In genomic region chr6:115770059-115770670, GRCm38 (mm10) we compare ENCODE assay signal across 17 mouse cellular contexts. TPM values are rescaled to one million over a fixed set of nuclear protein-coding genes. Genes with fewer than 3 reads are reported as not detected.
DNase-seq lines count a peak whose midpoint lies in the region; ATAC-seq and TF ChIP-seq lines count a peak whose summit lies in the region.
"Had no signal": no experiment of that assay in that cellular context is flagged by ENCODE, and none has a peak within 500 bp of the region (broad histone marks: within the 10 kb centered on the region; RNA-seq: fewer than 3 reads in every experiment).

No protein-coding gene starts in this region.

- no peak overlapping the region for H3K4me3 ChIP-seq in kidney, postnatal 0 days (replicated peaks; ENCODE audit: low read depth, low read length)
- no peak overlapping the region for H3K4me3 ChIP-seq in liver, embryonic 12.5 days
- H3K4me3 ChIP-seq in forebrain, embryonic 10.5 days, result no peak overlapping the region
- H3K4me3 ChIP-seq: embryonic facial prominence, embryonic 12.5 days; heart, embryonic 13.5 days; hindbrain, embryonic 10.5 days; limb, embryonic 10.5 days; midbrain, embryonic 10.5 days; stomach, embryonic 15.5 days had no signal

- no peaks in the 10 kb centered on the region for H3K27me3 ChIP-seq in kidney, postnatal 0 days (ENCODE audit: insufficient read depth, low read length)
- no peaks in the 10 kb centered on the region for H3K27me3 ChIP-seq in liver, embryonic 12.5 days (replicated peaks)
- no peaks in the 10 kb centered on the region for H3K27me3 ChIP-seq in forebrain, embryonic 10.5 days (ENCODE audit: poor library complexity, severe bottlenecking)
- H3K27me3 ChIP-seq: embryonic facial prominence, embryonic 12.5 days; heart, embryonic 13.5 days; stomach, embryonic 15.5 days had no signal

- H3K4me2 ChIP-seq in kidney, postnatal 0 days (ENCODE audit: low read length), result no peak overlapping the region
- no peak overlapping the region for H3K4me2 ChIP-seq in liver, embryonic 12.5 days
- H3K4me2 ChIP-seq: embryonic facial prominence, embryonic 12.5 days; heart, embryonic 13.5 days; stomach, embryonic 15.5 days had no signal

- no peak for ATAC-seq in kidney, postnatal 0 days (replicated peaks; ENCODE audit: low FRiP score, low read depth)
- no peak for ATAC-seq in liver, embryonic 12.5 days
- ATAC-seq: activated CD4-positive, CD25-positive, alpha-beta regulatory T cell, adult 4 months had no signal

- peaks cover 5% of the 10 kb centered on the region; the same call in 1 of the 2 replicates for H3K4me1 ChIP-seq in kidney, postnatal 0 days (replicated peaks; ENCODE audit: insufficient read depth, low read length)
- H3K4me1 ChIP-seq in liver, embryonic 12.5 days, result peaks cover 33% of the 10 kb centered on the region
- H3K4me1 ChIP-seq in forebrain, embryonic 10.5 days, result peaks cover 20% of the 10 kb centered on the region

- no peak overlapping the region for H3K27ac ChIP-seq in kidney, postnatal 0 days
- H3K27ac ChIP-seq in liver, embryonic 12.5 days, result 0 out of 2 replicates have a peak overlapping the region, but pooled peaks have one; percentile 41
- no peak overlapping the region for H3K27ac ChIP-seq in forebrain, embryonic 10.5 days
- H3K27ac ChIP-seq: embryonic facial prominence, embryonic 12.5 days; hindbrain, embryonic 10.5 days; limb, embryonic 10.5 days; midbrain, embryonic 10.5 days; stomach, embryonic 15.5 days had no signal

- no peak for DNase-seq in kidney, postnatal 0 days (ENCODE audit: low spot score)
- DNase-seq in kidney, adult 11 months, result no peak
- DNase-seq in 416B (ENCODE audit: low read depth) (peak; percentile 73), ES-CJ7 (ENCODE audit: low read depth, low spot score) (peak; percentile 41)
- no peak for DNase-seq in forebrain, embryonic 10.5 days (ENCODE audit: extremely low spot score, low spot score)
- no peak for DNase-seq in kidney, postnatal 10 days
- no peak for DNase-seq in kidney, postnatal 4 days
- DNase-seq: adrenal gland, postnatal 36 days; layer of hippocampus, postnatal 36 days had no signal

- no peaks in the 10 kb centered on the region for H3K36me3 ChIP-seq in kidney, postnatal 0 days (ENCODE audit: insufficient read depth, low read length)
- no peaks in the 10 kb centered on the region for H3K36me3 ChIP-seq in liver, embryonic 12.5 days
- H3K36me3 ChIP-seq in forebrain, embryonic 10.5 days (replicated peaks), result no peaks in the 10 kb centered on the region
- H3K36me3 ChIP-seq: embryonic facial prominence, embryonic 12.5 days; heart, embryonic 13.5 days; hindbrain, embryonic 10.5 days; limb, embryonic 10.5 days; midbrain, embryonic 10.5 days; stomach, embryonic 15.5 days had no signal

- peak; percentile 37 for TF ChIP-seq CTCF in kidney, postnatal 0 days (IDR thresholded peaks at IDR 0.05; ENCODE audit: low read depth)

- no peak overlapping the region for H3K9ac ChIP-seq in kidney, postnatal 0 days (ENCODE audit: low read depth, low read length)
- no peak overlapping the region for H3K9ac ChIP-seq in liver, embryonic 12.5 days
- H3K9ac ChIP-seq: embryonic facial prominence, embryonic 12.5 days; heart, embryonic 13.5 days; stomach, embryonic 15.5 days had no signal

- no peaks in the 10 kb centered on the region for H3K9me3 ChIP-seq in kidney, postnatal 0 days (replicated peaks; ENCODE audit: low read length)
- H3K9me3 ChIP-seq in liver, embryonic 12.5 days (replicated peaks), result no peaks in the 10 kb centered on the region; the same call in 1 of the 2 replicates
- no peaks in the 10 kb centered on the region; the same call in 1 of the 2 replicates for H3K9me3 ChIP-seq in forebrain, embryonic 10.5 days
- H3K9me3 ChIP-seq: embryonic facial prominence, embryonic 12.5 days; hindbrain, embryonic 10.5 days; limb, embryonic 10.5 days; stomach, embryonic 15.5 days had no signal

- WGBS in kidney, postnatal 0 days, result 85% methylated on average over 20 of the region's 20 CpGs
- WGBS in liver, embryonic 12.5 days (ENCODE audit: insufficient replicate concordance), result 74% methylated on average over 20 of the region's 20 CpGs
- 85% methylated on average over 20 of the region's 20 CpGs for WGBS in forebrain, embryonic 10.5 days

RNA-seq across cellular contexts. Expression of gene Cand2, which starts 4.2 kb away (rescaled TPM):
- 10.4 and 12.1 TPM in 2 replicates for polyA plus RNA-seq in kidney, postnatal 0 days (2015; fragmentation: Nextera tagmentation; extraction: Ambion mirVana)
- 9.5 and 10.5 TPM in 2 replicates for polyA plus RNA-seq in liver, embryonic 12.5 days (2016; fragmentation: Nextera tagmentation; extraction: Ambion mirVana)
- polyA plus RNA-seq in forebrain, embryonic 10.5 days (2016; fragmentation: Nextera tagmentation; extraction: Ambion mirVana), result 59.5 and 65.2 TPM in 2 replicates

RNA-seq across cellular contexts. Expression of gene Tmem40, which starts 8.0 kb away (rescaled TPM):
- polyA plus RNA-seq in kidney, postnatal 0 days (2015; fragmentation: Nextera tagmentation; extraction: Ambion mirVana), result 1.0 and 1.8 TPM in 2 replicates
- polyA plus RNA-seq in liver, embryonic 12.5 days (2016; fragmentation: Nextera tagmentation; extraction: Ambion mirVana), result 29.1 and 32.7 TPM in 2 replicates
- 0.97 and 1.5 TPM in 2 replicates for polyA plus RNA-seq in forebrain, embryonic 10.5 days (2016; fragmentation: Nextera tagmentation; extraction: Ambion mirVana)
- polyA plus RNA-seq: activated CD4-positive, CD25-positive, alpha-beta regulatory T cell, adult 4 months had no signal

RNA-seq across cellular contexts. Expression of gene Rpl32, which starts 38.4 kb away (rescaled TPM):
- 2,857 and 3,220 TPM in 2 replicates for polyA plus RNA-seq in kidney, postnatal 0 days (2015; fragmentation: Nextera tagmentation; extraction: Ambion mirVana)
- 1,876 and 1,897 TPM in 2 replicates for polyA plus RNA-seq in liver, embryonic 12.5 days (2016; fragmentation: Nextera tagmentation; extraction: Ambion mirVana)
- polyA plus RNA-seq in forebrain, embryonic 10.5 days (2016; fragmentation: Nextera tagmentation; extraction: Ambion mirVana), result 1,831 and 1,874 TPM in 2 replicates

Comparison
In these comparisons a context has a peak if more than half of its experiments do, and no peak if none do; other contexts are left out.
1. DNase-seq: peak in 416B (single experiment) and ES-CJ7 (single experiment); none in kidney, postnatal 0 days (single experiment), kidney, adult 11 months (single experiment), forebrain, embryonic 10.5 days (single experiment), kidney, postnatal 10 days (single experiment) and kidney, postnatal 4 days (0 of 2).
2. RNA of gene Tmem40, which starts 8.0 kb away (polyA plus RNA-seq): 29.1 to 32.7 TPM in liver, embryonic 12.5 days; 1.0 to 1.8 TPM in kidney, postnatal 0 days and 0.97 to 1.5 TPM in forebrain, embryonic 10.5 days; every median in the first group is over 10 times any median in the second.